17 mouse cellular contexts compared by ENCODE assay signal in the genomic region with DNA sequence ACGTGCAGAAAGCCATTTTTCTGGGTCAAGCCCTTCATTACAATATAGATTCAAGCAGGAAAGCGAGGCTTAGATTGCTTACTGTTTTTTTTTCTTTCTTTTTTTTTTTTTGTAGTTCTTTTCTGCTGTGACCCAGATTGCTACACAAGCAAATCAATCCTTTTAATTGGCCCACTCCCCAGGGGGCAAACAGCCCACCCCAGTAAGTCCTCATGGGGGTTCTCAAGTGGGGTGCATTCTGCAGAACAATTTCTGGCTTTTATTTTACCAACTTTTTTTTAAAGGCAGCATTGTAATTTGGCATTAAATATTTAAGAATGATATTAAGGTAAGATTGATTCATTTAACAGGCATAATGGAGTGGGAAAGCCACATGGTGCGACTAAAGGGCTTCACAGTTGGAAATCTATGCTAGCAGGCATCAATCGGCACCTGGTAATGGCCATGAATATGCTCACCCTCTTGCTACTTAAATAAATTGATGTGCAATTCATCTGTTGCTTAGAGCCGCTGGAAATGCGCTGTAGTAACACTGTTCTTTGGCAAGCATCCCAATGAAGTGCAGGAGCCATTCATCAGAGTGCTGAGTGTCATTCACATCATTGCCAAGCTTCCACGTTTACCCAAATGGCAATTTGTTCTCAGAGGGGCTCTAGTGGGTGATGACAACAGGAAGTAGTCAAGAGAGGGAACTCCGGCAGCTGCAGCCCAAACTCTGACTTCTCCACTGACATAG.
A peak's percentile ranks its signal among the peaks of the same experiment; 100 is the strongest.
DNase-seq lines count a peak whose midpoint lies in the region; ATAC-seq lines count a peak whose summit lies in the region.
"Had no signal": no experiment of that assay in that cellular context is flagged by ENCODE, and none has a peak within 500 bp of the region (broad histone marks: within the 10 kb centered on the region; RNA-seq: fewer than 3 reads in every experiment).

No protein-coding gene starts in this region.

- no peak overlapping the region for H3K4me2 ChIP-seq in heart, embryonic 16.5 days (ENCODE audit: low read depth, low read length)
- H3K4me2 ChIP-seq in heart, embryonic 11.5 days = no peak overlapping the region
- H3K4me2 ChIP-seq in forebrain, embryonic 14.5 days (ENCODE audit: low read length) = no peak overlapping the region

- 29% methylated on average over 8 of the region's 8 CpGs for WGBS in heart, embryonic 16.5 days
- WGBS in heart, embryonic 11.5 days (ENCODE audit: insufficient replicate concordance) = 34% methylated on average over 8 of the region's 8 CpGs
- 20% methylated on average over 8 of the region's 8 CpGs for WGBS in forebrain, embryonic 14.5 days

- DNase-seq in brain, adult 2 months (ENCODE audit: low read depth, low spot score) = peak; percentile 13
- peak; percentile 84 for DNase-seq in forebrain, embryonic 14.5 days (ENCODE audit: low spot score)
- DNase-seq in mesoderm, embryonic 11.5 days (ENCODE audit: low read depth, low spot score) = peak; percentile 15
- DNase-seq in gastrocnemius, adult 18-20 months (ENCODE audit: low spot score) = no peak
- no peak for DNase-seq in cerebellum, postnatal 25 days
- DNase-seq: gastrocnemius, postnatal 25 days; kidney, postnatal 25 days; right cerebral cortex, postnatal 4 days; thymus, postnatal 4 days had no signal

- H3K27ac ChIP-seq in heart, embryonic 16.5 days (ENCODE audit: low read length) = no peak overlapping the region
- H3K27ac ChIP-seq in heart, embryonic 11.5 days (ENCODE audit: low read depth, low read length) = no peak overlapping the region
- no peak overlapping the region for H3K27ac ChIP-seq in forebrain, embryonic 14.5 days (ENCODE audit: low read depth, low read length)
- H3K27ac ChIP-seq: liver, embryonic 14.5 days; macrophage; stomach, postnatal 0 days had no signal

- ATAC-seq in heart, embryonic 16.5 days (replicated peaks; ENCODE audit: extremely low read depth, insufficient read depth, low FRiP score) = peak; percentile 85
- ATAC-seq in heart, embryonic 11.5 days (replicated peaks; ENCODE audit: insufficient number of reproducible peaks, low FRiP score, low TSS enrichment) = no peak
- ATAC-seq in forebrain, embryonic 14.5 days = peak; percentile 90
- ATAC-seq: CD4-positive, CD25-positive, alpha-beta regulatory T cell, adult 4 months; intestine, postnatal 0 days had no signal

- H3K4me3 ChIP-seq in heart, embryonic 16.5 days (ENCODE audit: low read length) = no peak overlapping the region
- H3K4me3 ChIP-seq in heart, embryonic 11.5 days (ENCODE audit: low read depth, low read length) = no peak overlapping the region
- H3K4me3 ChIP-seq in forebrain, embryonic 14.5 days (ENCODE audit: low read depth, low read length) = no peak overlapping the region
- H3K4me3 ChIP-seq: erythroblast, embryonic 14.5 days had no signal

- peaks cover 19% of the 10 kb centered on the region for H3K27me3 ChIP-seq in heart, embryonic 16.5 days (ENCODE audit: control insufficient read depth, insufficient read depth, low read length)
- H3K27me3 ChIP-seq in heart, embryonic 11.5 days (ENCODE audit: control insufficient read depth, insufficient read depth, low read length) = peaks cover 5% of the 10 kb centered on the region; the same call in 1 of the 2 replicates
- no peaks in the 10 kb centered on the region for H3K27me3 ChIP-seq in forebrain, embryonic 14.5 days (replicated peaks; ENCODE audit: control insufficient read depth, insufficient read depth, low read length)

- H3K4me1 ChIP-seq in heart, embryonic 16.5 days (ENCODE audit: control insufficient read depth, insufficient read depth, low read length) = peaks cover 6% of the 10 kb centered on the region
- no peaks in the 10 kb centered on the region for H3K4me1 ChIP-seq in heart, embryonic 11.5 days (ENCODE audit: control insufficient read depth, insufficient read depth, low read length)
- peaks cover 9% of the 10 kb centered on the region for H3K4me1 ChIP-seq in forebrain, embryonic 14.5 days (ENCODE audit: control insufficient read depth, insufficient read depth, low read length)

- H3K9me3 ChIP-seq in heart, embryonic 16.5 days (replicated peaks; ENCODE audit: control insufficient read depth, low read length) = no peaks in the 10 kb centered on the region
- no peaks in the 10 kb centered on the region for H3K9me3 ChIP-seq in heart, embryonic 11.5 days (replicated peaks; ENCODE audit: control insufficient read depth, low read length)
- H3K9me3 ChIP-seq in forebrain, embryonic 14.5 days (replicated peaks; ENCODE audit: control insufficient read depth, low read length) = no peaks in the 10 kb centered on the region

- H3K36me3 ChIP-seq in heart, embryonic 16.5 days (ENCODE audit: control insufficient read depth, insufficient read depth) = no peaks in the 10 kb centered on the region
- H3K36me3 ChIP-seq in heart, embryonic 11.5 days (ENCODE audit: control insufficient read depth, insufficient read depth, low read length) = no peaks in the 10 kb centered on the region
- no peaks in the 10 kb centered on the region for H3K36me3 ChIP-seq in forebrain, embryonic 14.5 days (ENCODE audit: control insufficient read depth, insufficient read depth, low read length)

- H3K9ac ChIP-seq in heart, embryonic 16.5 days (ENCODE audit: low read length) = no peak overlapping the region
- no peak overlapping the region for H3K9ac ChIP-seq in heart, embryonic 11.5 days (ENCODE audit: low read depth, low read length)
- no peak overlapping the region for H3K9ac ChIP-seq in forebrain, embryonic 14.5 days (ENCODE audit: low read length)
- H3K9ac ChIP-seq: liver, embryonic 14.5 days had no signal

Comparison
In these comparisons a context has a peak if more than half of its experiments do, and no peak if none do; other contexts are left out.
1. DNase-seq: peak in brain, adult 2 months (single experiment), forebrain, embryonic 14.5 days (single experiment) and mesoderm, embryonic 11.5 days (single experiment); none in gastrocnemius, adult 18-20 months (single experiment) and cerebellum, postnatal 25 days (0 of 2).